Mouse (Mus musculus) retina, embryonic 14.5 days (tissue): Measurements from ENCODE around the gene Hoxc10.
A peak's percentile ranks its signal among the peaks of the same experiment; 100 is the strongest.

Experiments
- DNase-seq: peaks from one replicate; pipeline ENCODE4 v3.0.0-alpha.2; 2015; ENCODE audit warnings: low spot score

Gene Hoxc10

GRCm38 (mm10) chr15:102966776-102967311, at the start of gene Hoxc10:
Gene Hoxc10, plus strand, starts transcription at chr15:102966796.
- DNase-seq = no peak

- peak; percentile 15 for DNase-seq
Observed at GRCm38 (mm10) chr15:102917972-102918572, 48.5 kb upstream of the Hoxc10 start.

- DNase-seq = peak; percentile 50
Observed at GRCm38 (mm10) chr15:102918611-102919265, 47.9 kb upstream of the Hoxc10 start.

- no peak for DNase-seq
Observed at GRCm38 (mm10) chr15:102919336-102920180, 47.0 kb upstream of the Hoxc10 start.

- peak; percentile 78 for DNase-seq
Observed at GRCm38 (mm10) chr15:102920619-102921018, 46.0 kb upstream of the Hoxc10 start.

- DNase-seq = no peak
Observed at GRCm38 (mm10) chr15:102921053-102922011, 45.3 kb upstream of the Hoxc10 start, which contains the start of gene Hoxc13. Gene Hoxc13, plus strand, starts transcription at chr15:102921103.

GRCm38 (mm10) chr15:102922012-102922362, 44.6 kb upstream of the Hoxc10 start:
- no peak for DNase-seq

- no peak for DNase-seq
Observed at GRCm38 (mm10) chr15:102922636-102923500, 43.7 kb upstream of the Hoxc10 start.

- no peak for DNase-seq
Observed at GRCm38 (mm10) chr15:102927032-102927645, 39.5 kb upstream of the Hoxc10 start.

GRCm38 (mm10) chr15:102931706-102932358, 34.8 kb upstream of the Hoxc10 start:
- no peak for DNase-seq

GRCm38 (mm10) chr15:102934438-102934837, 32.2 kb upstream of the Hoxc10 start:
- no peak for DNase-seq

GRCm38 (mm10) chr15:102934897-102935296, 31.7 kb upstream of the Hoxc10 start:
- DNase-seq = no peak

GRCm38 (mm10) chr15:102936279-102936972, 30.2 kb upstream of the Hoxc10 start, which contains the start of gene Hoxc12:
Gene Hoxc12, plus strand, starts transcription at chr15:102936757.
- no peak for DNase-seq

- no peak for DNase-seq
Observed at GRCm38 (mm10) chr15:102937036-102937666, 29.4 kb upstream of the Hoxc10 start.

GRCm38 (mm10) chr15:102939256-102940155, 27.1 kb upstream of the Hoxc10 start:
- DNase-seq = no peak

- no peak for DNase-seq
Observed at GRCm38 (mm10) chr15:102942739-102943467, 23.7 kb upstream of the Hoxc10 start.

- no peak for DNase-seq
Observed at GRCm38 (mm10) chr15:102943468-102943813, 23.2 kb upstream of the Hoxc10 start.
